Mouse (Mus musculus): ENCODE measurements around the gene Rfxap.

- TF ChIP-seq CTCF (IDR thresholded peaks at IDR 0.05; ENCODE audit: insufficient read depth, low read length) (no peak), POLR2A (IDR thresholded peaks at IDR 0.05; ENCODE audit: borderline replicate concordance, extremely low read depth, low read depth, low read length) (no peak)
Observed at GRCm38 (mm10) chr3:54791822-54792677, 15.5 kb downstream of the Rfxap start.
